Mouse (Mus musculus) lung, adult 2 months (tissue): ENCODE data around the gene Olfr1230. TPM values are rescaled to one million over a fixed set of nuclear protein-coding genes. Genes with fewer than 3 reads are reported as not detected.

ENCODE experiments used
- DNase-seq: peaks from one replicate; pipeline ENCODE4 v3.0.0; 2022
- H3K4me1 ChIP-seq: fragments of 200-500 bp; 2 replicates; pipeline ENCODE4 v1.6.1; 2011; ENCODE audit warnings: low read length; ENCODE audit not compliant: control insufficient read depth, insufficient read depth
- H3K4me3 ChIP-seq: fragments of 200-500 bp; replicated peaks from 2 replicates; pipeline ENCODE3; 2011; ENCODE audit warnings: low read depth, mild to moderate bottlenecking, control low read depth, low read length; ENCODE audit errors: extremely low read depth
- CTCF ChIP-seq: fragments of 200-500 bp; IDR thresholded peaks from 2 replicates; pipeline ENCODE4 v1.5.1; 2011; ENCODE audit warnings: mild to moderate bottlenecking, low read length, control low read depth; ENCODE audit not compliant: insufficient read depth
- POLR2A ChIP-seq: fragments of 200-500 bp; IDR thresholded peaks from 2 replicates; pipeline ENCODE4 v1.6.1; 2011; ENCODE audit warnings: low read depth, mild to moderate bottlenecking, control low read depth, low read length, borderline replicate concordance; ENCODE audit errors: extremely low read depth
- WGBS: fragments of 180-500 bp; shearing (Covaris S2); methylation state at CpG from one replicate; pipeline ENCODE4 v1.1.7; 2018; 5-methylcytosine and 5-hydroxymethylcytosine counted together
- polyA plus RNA-seq: library from polyadenylated mRNA; depleted of rRNA; stranded (reverse); fragments of >200 nt; gene quantifications from 2 replicates; pipeline ENCODE4 v1.2.3, GENCODE M21; 2012; rRNA removed

The Olfr1230 gene
- polyA plus RNA-seq: not detected in 2 replicates

DNA sequence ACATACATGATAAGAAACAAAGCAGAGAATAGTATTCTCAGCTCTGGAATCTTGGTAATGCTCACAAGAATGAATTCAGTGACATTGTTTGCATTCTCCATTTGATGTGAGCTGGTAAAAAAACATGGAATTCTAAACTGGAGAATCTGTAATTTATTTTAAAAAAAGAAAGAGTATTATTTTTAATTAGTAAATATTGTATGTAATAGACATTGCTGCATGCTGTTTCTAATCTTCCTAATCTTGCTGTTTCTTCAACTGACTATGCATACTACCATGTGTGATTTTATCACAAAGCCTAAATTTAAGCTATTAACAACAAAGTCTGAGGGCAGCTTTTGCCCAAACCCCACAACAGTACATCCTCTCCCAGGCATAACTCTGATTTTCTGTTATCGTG, at the start of gene Olfr1230:
Gene Olfr1230, minus strand, starts transcription at position 101 of the 400 bp plus-strand sequence.
- TF ChIP-seq POLR2A (no peak), CTCF (no peak)
- 64% methylated on average over 1 of the region's 1 CpGs for WGBS
- Histone ChIP-seq H3K4me3 (no peak within 1 kb of the TSS), H3K4me1 (no peaks in the 10 kb centered on the region)
- no peak for DNase-seq

DNA sequence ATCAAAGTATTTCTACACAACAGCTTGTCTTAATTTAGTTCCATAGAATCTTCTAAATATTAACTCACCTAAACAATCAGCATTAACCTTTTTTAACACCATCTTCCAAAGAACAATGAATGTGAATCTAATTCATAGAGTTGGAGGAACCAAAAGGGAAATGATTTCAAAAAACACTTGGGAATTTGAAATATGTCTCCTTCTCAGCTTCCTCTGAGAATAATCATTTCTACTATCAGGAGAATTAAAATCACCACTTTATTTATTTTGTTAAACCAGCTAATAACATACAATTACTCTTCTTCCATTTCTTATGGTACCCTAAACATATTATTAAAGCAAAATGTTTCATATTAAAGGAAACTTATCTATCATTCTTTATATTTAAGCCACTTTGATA, 45.2 kb upstream of the Olfr1230 start, which contains the start of gene Olfr1233:
Gene Olfr1233, minus strand, starts transcription at position 101 of the 400 bp plus-strand sequence.
- Histone ChIP-seq H3K4me1 (no peaks in the 10 kb centered on the region), H3K4me3 (no peak within 1 kb of the TSS)
- TF ChIP-seq CTCF: no peak
- no peak for TF ChIP-seq POLR2A
- DNase-seq: no peak

DNA sequence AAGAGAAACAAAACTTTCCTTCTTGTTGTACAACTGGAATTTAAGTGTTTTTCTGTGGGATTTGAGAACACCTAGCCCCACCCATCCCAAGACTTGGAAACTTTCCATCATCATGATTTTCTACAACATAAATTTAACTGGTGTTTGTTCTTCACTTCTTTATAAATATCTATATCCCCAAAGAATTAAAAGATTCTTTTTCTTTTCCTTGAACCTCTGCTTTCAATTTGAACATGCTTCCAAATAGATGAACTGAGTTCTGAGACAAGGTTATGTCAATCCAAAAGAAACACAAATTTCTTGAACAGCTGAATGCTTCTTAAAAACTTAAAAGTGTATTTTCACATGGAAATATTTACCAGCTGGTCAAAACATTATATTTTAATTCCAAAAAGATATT, 32.5 kb upstream of the Olfr1230 start, which contains the start of gene Olfr1232:
Gene Olfr1232, minus strand, starts transcription at position 101 of the 400 bp plus-strand sequence.
- Histone ChIP-seq H3K4me3 (no peak within 1 kb of the TSS), H3K4me1 (no peaks in the 10 kb centered on the region)
- DNase-seq: no peak
- TF ChIP-seq POLR2A (no peak), CTCF (no peak)

DNA sequence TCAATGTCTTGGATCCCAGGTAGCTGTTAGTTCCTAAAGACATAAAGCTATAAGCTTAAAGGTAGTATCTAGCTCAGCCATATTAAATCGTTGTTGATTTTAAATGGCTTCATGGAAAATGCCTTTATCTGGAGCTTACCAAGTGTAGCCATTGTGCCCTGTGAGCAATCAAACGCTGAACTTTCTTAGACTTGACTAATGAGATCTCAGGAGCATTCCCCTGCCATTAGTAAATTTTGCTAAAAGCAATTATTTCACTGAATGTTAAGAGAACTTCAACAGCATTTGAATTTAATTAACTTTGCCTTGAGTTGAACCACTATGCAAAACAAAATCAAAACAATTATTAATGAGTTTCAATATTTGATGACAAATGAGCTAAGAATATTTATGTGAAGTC, 9.9 kb upstream of the Olfr1230 start, which contains the start of gene Olfr1231:
Gene Olfr1231, minus strand, starts transcription at position 101 of the 400 bp plus-strand sequence.
- TF ChIP-seq POLR2A (no peak), CTCF (no peak)
- WGBS: 72% methylated on average over 2 of the region's 2 CpGs

DNA sequence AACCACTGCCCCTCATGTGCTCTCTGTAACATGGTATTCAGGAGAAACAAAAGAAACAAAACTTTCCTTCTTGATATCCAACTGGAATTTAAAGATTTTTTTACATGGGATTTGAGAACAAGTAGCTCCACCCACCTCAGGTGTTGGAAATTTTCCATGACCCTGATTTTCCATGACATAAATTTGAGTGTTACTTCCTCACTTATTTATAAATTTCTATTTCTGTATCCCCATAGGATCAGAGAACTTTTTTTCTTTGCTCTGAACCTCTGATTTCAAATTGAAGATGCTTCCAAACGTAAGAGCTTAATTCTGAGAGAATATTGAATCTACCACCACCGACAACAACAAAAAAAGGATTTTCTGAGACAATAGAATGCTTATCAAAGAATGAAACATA, 9.2 kb downstream of the Olfr1230 start, which contains the start of gene Olfr1229:
Gene Olfr1229, minus strand, starts transcription at position 101 of the 400 bp plus-strand sequence.
- TF ChIP-seq CTCF: no peak
- no peak for TF ChIP-seq POLR2A
- WGBS: 57% methylated on average over 2 of the region's 2 CpGs
- Histone ChIP-seq H3K4me1 (no peaks in the 10 kb centered on the region), H3K4me3 (no peak within 1 kb of the TSS)
- no peak for DNase-seq

More for the DNA sequence above, 9.9 kb upstream of the Olfr1230 start, which contains the start of gene Olfr1231:
- H3K4me3 ChIP-seq: no peak within 1 kb of the TSS
- DNase-seq: no peak
- H3K4me1 ChIP-seq: no peaks in the 10 kb centered on the region

DNA sequence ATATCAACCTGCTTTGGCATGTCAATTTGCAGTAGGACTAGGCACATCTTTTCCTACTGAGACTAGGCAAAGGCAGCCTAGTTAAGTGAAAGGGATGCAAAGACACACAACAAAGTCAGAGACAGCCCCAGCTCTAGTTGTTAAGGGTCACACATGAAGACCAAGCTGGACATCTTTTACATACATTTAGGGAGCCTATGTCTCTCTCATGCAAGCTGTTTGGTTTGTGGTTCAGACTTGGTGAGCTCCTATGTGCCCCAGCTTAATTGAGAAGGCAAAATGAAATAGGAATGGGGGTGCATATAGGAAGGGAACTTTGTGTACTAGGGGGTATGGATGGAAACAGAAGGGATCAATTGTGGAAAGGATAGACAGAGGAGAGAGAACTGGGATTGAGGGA, 43.1 kb downstream of the Olfr1230 start, which contains the start of gene Olfr1228:
Gene Olfr1228, minus strand, starts transcription at position 101 of the 400 bp plus-strand sequence.
- H3K4me1 ChIP-seq: no peaks in the 10 kb centered on the region
- DNase-seq: no peak
- no peak within 1 kb of the TSS for H3K4me3 ChIP-seq
- no peak for TF ChIP-seq POLR2A
- no peak for TF ChIP-seq CTCF

Other genes with a start within 250 kb of the Olfr1230 start
- not detected in 2 replicates for gene Olfr1218, start 236.1 kb downstream of the Olfr1230 start, polyA plus RNA-seq
- not detected in 2 replicates for gene Olfr1219, start 213.8 kb downstream of the Olfr1230 start, polyA plus RNA-seq
- gene Olfr1220, start 190.4 kb downstream of the Olfr1230 start, polyA plus RNA-seq: not detected in 2 replicates
- gene Olfr1221, start 180.0 kb downstream of the Olfr1230 start, polyA plus RNA-seq: not detected in 2 replicates
- gene Olfr1222, start 164.2 kb downstream of the Olfr1230 start, polyA plus RNA-seq: not detected in 2 replicates
- gene Olfr1223, start 145.7 kb downstream of the Olfr1230 start, polyA plus RNA-seq: not detected in 2 replicates
- gene Olfr1224-ps1, start 133.2 kb downstream of the Olfr1230 start, polyA plus RNA-seq: not detected in 2 replicates
- not detected in 2 replicates for gene Olfr1225, start 122.6 kb downstream of the Olfr1230 start, polyA plus RNA-seq
- not detected in 2 replicates for gene Olfr1226, start 97.2 kb downstream of the Olfr1230 start, polyA plus RNA-seq
- not detected in 2 replicates for gene Olfr1228, start 43.2 kb downstream of the Olfr1230 start, polyA plus RNA-seq
- not detected in 2 replicates for gene Olfr1229, start 9.3 kb downstream of the Olfr1230 start, polyA plus RNA-seq
- not detected in 2 replicates for gene Olfr1231, start 9.8 kb upstream of the Olfr1230 start, polyA plus RNA-seq
- not detected in 2 replicates for gene Olfr1232, start 32.4 kb upstream of the Olfr1230 start, polyA plus RNA-seq
- gene Olfr1233, start 45.1 kb upstream of the Olfr1230 start, polyA plus RNA-seq: not detected in 2 replicates
- not detected in 2 replicates for gene Olfr1234, start 67.6 kb upstream of the Olfr1230 start, polyA plus RNA-seq
- gene Olfr1238, start 112.4 kb upstream of the Olfr1230 start, polyA plus RNA-seq: not detected in 2 replicates
- gene Olfr1239, start 123.1 kb upstream of the Olfr1230 start, polyA plus RNA-seq: not detected in 2 replicates
- gene Olfr1240, start 145.7 kb upstream of the Olfr1230 start, polyA plus RNA-seq: not detected in 2 replicates
- not detected in 2 replicates for gene Olfr1241, start 189.9 kb upstream of the Olfr1230 start, polyA plus RNA-seq
- gene Olfr1242, start 201.1 kb upstream of the Olfr1230 start, polyA plus RNA-seq: not detected in 2 replicates
- gene Olfr1243, start 234.2 kb upstream of the Olfr1230 start, polyA plus RNA-seq: not detected in 2 replicates